Mouse (Mus musculus) midbrain, embryonic 15.5 days (tissue): Measurements from ENCODE around the gene 3100002H09Rik. TPM values are rescaled to one million over a fixed set of nuclear protein-coding genes. Genes with fewer than 3 reads are reported as not detected.

Source experiments
- ATAC-seq: fragments of 200-750 bp; cut with Nextera tagmentation; replicated peaks from 2 replicates; pipeline ENCODE4 v1.8.0; 2017; ENCODE audit warnings: moderate TSS enrichment
- H3K27ac ChIP-seq: fragments of 300-500 bp; sonication (generic); 2 replicates; pipeline ENCODE4 v1.5.1; 2015; ENCODE audit warnings: mild to moderate bottlenecking, inconsistent platforms
- H3K27me3 ChIP-seq: fragments of 300-500 bp; sonication (generic); replicated peaks from 2 replicates; pipeline ENCODE4 v1.6.1; 2015; ENCODE audit warnings: inconsistent platforms
- H3K36me3 ChIP-seq: fragments of 300-500 bp; sonication (generic); replicated peaks from 2 replicates; pipeline ENCODE4 v1.6.1; 2015; ENCODE audit warnings: inconsistent platforms
- H3K4me1 ChIP-seq: fragments of 300-500 bp; sonication (generic); 2 replicates; pipeline ENCODE4 v1.6.1; 2015; ENCODE audit warnings: inconsistent platforms
- H3K4me2 ChIP-seq: fragments of 300-500 bp; sonication (generic); 2 replicates; pipeline ENCODE4 v1.6.1; 2015; ENCODE audit warnings: inconsistent platforms, mild to moderate bottlenecking, moderate library complexity
- H3K4me3 ChIP-seq: fragments of 300-500 bp; sonication (generic); 2 replicates; pipeline ENCODE4 v1.5.1; 2015; ENCODE audit warnings: mild to moderate bottlenecking, inconsistent platforms
- H3K9ac ChIP-seq: fragments of 300-500 bp; sonication (generic); 2 replicates; pipeline ENCODE4 v1.6.1; 2015; ENCODE audit warnings: mild to moderate bottlenecking, inconsistent platforms
- H3K9me3 ChIP-seq: fragments of 300-500 bp; sonication (generic); 2 replicates; pipeline ENCODE4 v1.6.1; 2016; ENCODE audit warnings: inconsistent platforms
- WGBS: fragments of 180-500 bp; shearing (Covaris S2); methylation state at CpG from one replicate; pipeline ENCODE4 v1.1.7; 2015; ENCODE audit warnings: mixed read lengths; 5-methylcytosine and 5-hydroxymethylcytosine counted together
- polyA plus RNA-seq: library from polyadenylated mRNA; unstranded; fragments of >200 nt; fragmentation: Nextera tagmentation; extraction: Ambion mirVana; gene quantifications from 2 replicates; pipeline ENCODE4 v1.2.1, GENCODE M21; 2015

Gene 3100002H09Rik
- polyA plus RNA-seq, 1 experiment from 2014 or later = 0.98 TPM

DNA sequence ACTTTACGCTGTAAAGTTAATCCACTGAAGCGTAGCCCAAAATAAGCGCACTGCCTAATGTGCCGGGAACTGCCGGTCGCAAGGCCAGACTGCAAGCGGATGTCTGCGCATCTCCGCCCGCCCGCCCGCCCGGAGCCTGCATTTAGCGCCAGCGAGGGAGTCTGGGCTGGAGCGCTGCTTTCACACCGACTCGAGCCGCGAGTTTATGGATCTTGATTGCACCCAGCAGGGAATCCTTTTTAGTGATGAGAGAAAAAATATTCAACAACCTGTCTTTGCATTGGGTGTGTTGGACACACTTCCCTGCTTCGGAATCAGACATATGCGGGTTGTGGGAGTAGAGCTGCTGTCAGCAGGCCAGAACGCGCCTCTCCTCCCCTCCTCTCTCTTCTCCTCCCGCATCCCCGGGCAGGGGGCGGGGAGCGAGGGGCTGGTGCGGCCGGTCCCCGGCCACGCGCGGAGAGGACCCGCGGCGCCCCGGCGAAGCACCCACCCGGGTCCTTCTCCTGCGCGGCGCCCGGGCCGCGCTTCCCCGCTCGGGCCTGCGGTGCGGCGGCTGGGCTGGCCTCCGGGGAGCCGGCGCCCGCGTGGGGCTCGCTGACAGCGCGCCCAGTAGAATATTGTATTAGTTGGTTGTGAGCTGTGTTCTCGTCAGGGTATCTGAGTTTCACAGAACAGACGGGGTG is 35.2 kb downstream of the 3100002H09Rik start:
- ATAC-seq = peak; percentile 58; the same call in 1 of the 2 replicates
- no peak overlapping the region for H3K27ac ChIP-seq
- H3K27me3 ChIP-seq = peaks cover 35% of the 10 kb centered on the region
- H3K9ac ChIP-seq = peak overlapping the region; percentile 64
- H3K4me3 ChIP-seq = peak overlapping the region; percentile 49
- H3K4me2 ChIP-seq = peak overlapping the region; percentile 99
- WGBS = under 1% methylated on average over 58 of the region's 61 CpGs
- no peaks in the 10 kb centered on the region for H3K36me3 ChIP-seq
- no peaks in the 10 kb centered on the region for H3K9me3 ChIP-seq
- peaks cover 17% of the 10 kb centered on the region for H3K4me1 ChIP-seq

DNA sequence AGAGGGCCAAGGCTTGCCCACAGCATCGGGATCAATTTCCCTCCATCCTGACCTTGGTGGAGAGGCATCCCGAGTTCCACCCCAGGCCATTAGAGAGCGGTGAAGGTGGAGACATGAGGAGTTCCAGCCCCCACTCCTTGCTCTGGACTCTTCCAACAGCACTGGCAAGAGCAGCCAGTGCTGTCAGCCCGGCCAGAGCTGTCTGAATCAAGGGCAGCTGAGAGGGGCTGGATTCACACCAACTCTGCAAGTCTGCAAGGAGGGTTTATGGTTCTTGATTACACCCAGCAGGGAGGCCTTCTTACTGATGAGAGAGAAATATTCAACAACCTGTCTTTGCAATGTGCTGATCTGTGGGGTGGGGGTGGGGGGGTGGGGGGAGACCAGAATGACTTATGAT is 37.0 kb downstream of the 3100002H09Rik start:
- Histone ChIP-seq H3K27me3 (peaks cover 37% of the 10 kb centered on the region), H3K27ac (no peak overlapping the region), H3K4me1 (peaks cover 21% of the 10 kb centered on the region), H3K4me3 (no peak overlapping the region), H3K36me3 (no peaks in the 10 kb centered on the region), H3K9ac (no peak overlapping the region), H3K4me2 (no peak overlapping the region), H3K9me3 (no peaks in the 10 kb centered on the region)
- WGBS = 69% methylated on average over 4 of the region's 4 CpGs
- no peak for ATAC-seq

DNA sequence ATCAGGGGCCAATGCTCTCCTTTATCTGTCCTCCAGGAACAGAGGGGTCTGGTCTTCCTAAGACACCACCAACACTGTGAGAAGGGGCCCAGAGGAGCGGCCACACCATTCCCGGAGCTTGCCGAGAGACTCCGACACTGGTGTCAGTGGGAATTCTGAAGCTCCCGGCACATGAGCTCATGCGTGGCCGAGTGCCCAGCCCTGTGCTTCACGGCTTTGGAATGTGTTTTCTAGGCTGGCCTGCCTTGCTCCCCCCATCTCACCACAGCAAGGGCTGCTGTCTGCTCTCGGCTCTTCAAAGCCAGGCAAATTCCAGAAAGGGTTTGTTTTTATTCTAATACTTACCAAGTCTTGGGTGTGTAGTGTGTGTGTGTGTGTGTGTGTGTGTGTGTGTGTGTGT is 39.6 kb downstream of the 3100002H09Rik start:
- H3K27ac ChIP-seq = no peak overlapping the region
- 74% methylated on average over 9 of the region's 9 CpGs for WGBS
- ATAC-seq = no peak
- H3K9ac ChIP-seq = no peak overlapping the region
- peaks cover 21% of the 10 kb centered on the region for H3K27me3 ChIP-seq
- no peaks in the 10 kb centered on the region for H3K36me3 ChIP-seq
- H3K4me1 ChIP-seq = peaks cover 19% of the 10 kb centered on the region
- no peaks in the 10 kb centered on the region for H3K9me3 ChIP-seq
- H3K4me3 ChIP-seq = no peak overlapping the region
- H3K4me2 ChIP-seq = no peak overlapping the region

DNA sequence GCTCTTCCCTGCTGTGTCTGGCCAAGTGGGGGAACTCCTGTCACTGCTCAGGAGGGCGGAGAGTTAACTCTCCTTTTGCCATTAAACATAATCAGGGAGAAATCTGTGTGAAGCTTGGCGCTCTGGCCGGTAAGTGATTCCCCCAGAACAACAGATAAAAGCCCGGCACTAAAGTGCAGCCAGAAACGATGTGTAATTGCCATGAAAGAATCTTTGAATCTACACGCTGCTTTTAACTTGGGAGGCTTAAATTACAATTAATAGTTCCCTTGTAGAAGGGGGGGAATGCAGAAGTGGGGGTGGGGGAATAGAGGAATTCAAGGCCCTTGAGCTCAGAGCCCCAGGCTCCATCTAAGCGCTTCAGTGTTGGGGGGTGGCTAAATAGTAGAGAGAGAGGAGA is 40.9 kb downstream of the 3100002H09Rik start:
- Histone ChIP-seq H3K4me1 (peaks cover 6% of the 10 kb centered on the region), H3K4me3 (no peak overlapping the region), H3K9ac (no peak overlapping the region), H3K27me3 (peaks cover 17% of the 10 kb centered on the region), H3K27ac (no peak overlapping the region), H3K36me3 (no peaks in the 10 kb centered on the region), H3K4me2 (no peak overlapping the region), H3K9me3 (no peaks in the 10 kb centered on the region)
- WGBS = 29% methylated on average over 7 of the region's 7 CpGs
- ATAC-seq = no peak

DNA sequence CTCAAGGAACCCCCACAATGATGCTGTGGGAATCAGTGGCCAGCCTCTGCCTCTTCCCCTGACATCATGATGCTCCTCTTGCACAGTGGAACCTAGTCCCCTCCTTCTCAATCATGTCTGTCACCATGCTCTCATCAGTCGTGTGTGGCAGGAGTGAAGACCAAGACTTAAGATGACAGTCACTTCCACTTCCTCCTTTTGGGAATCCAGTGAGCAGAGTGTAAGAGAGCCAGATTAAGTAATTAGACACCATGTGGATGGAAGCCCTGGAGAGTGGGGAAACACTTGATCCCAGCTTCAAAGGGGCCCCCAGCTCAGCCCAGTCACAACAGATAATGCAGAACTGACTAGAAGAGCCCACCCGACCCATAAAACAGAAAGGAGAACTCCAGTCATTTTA is 47.2 kb downstream of the 3100002H09Rik start:
- no peaks in the 10 kb centered on the region for H3K36me3 ChIP-seq
- 28% methylated on average over 2 of the region's 2 CpGs for WGBS
- no peak overlapping the region for H3K9ac ChIP-seq
- no peak for ATAC-seq
- H3K4me2 ChIP-seq = no peak overlapping the region
- H3K27ac ChIP-seq = no peak overlapping the region
- no peak overlapping the region for H3K4me3 ChIP-seq
- peaks cover 18% of the 10 kb centered on the region; the same call in 1 of the 2 replicates for H3K4me1 ChIP-seq
- no peaks in the 10 kb centered on the region for H3K27me3 ChIP-seq
- H3K9me3 ChIP-seq = no peaks in the 10 kb centered on the region

DNA sequence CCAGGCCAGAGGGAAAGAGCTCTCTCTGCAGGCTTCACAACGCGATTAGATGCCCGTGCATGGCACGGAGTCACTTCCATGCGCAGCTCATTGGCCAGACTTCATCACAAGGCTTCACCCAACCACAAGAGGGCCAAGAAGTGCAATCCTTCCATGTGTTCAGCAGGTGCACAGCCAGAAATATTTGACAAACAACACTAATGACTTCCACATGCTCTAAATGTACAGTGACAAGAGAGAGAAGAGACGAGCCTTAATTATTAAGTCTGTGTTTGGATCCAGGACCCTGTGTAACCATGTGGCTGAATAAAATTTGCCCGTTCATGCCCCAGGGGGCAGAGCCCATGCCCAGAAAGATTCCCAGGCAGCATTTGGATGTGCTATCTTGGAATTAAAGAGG is 47.9 kb downstream of the 3100002H09Rik start:
- Histone ChIP-seq H3K36me3 (no peaks in the 10 kb centered on the region), H3K4me1 (peaks cover 18% of the 10 kb centered on the region; the same call in 1 of the 2 replicates), H3K27ac (no peak overlapping the region), H3K9ac (no peak overlapping the region), H3K4me3 (no peak overlapping the region), H3K9me3 (no peaks in the 10 kb centered on the region), H3K4me2 (no peak overlapping the region), H3K27me3 (no peaks in the 10 kb centered on the region)
- ATAC-seq = peak; percentile 71
- 42% methylated on average over 7 of the region's 7 CpGs for WGBS

Other genes starting within 250 kb of the 3100002H09Rik start
- 16.8 and 22.6 TPM in 2 replicates for gene Pou3f1, start 46.0 kb upstream of the 3100002H09Rik start, polyA plus RNA-seq
- gene Utp11, start 82.8 kb upstream of the 3100002H09Rik start, polyA plus RNA-seq = 36.8 and 41.8 TPM in 2 replicates
- gene Fhl3, start 89.9 kb upstream of the 3100002H09Rik start, polyA plus RNA-seq = 1.6 and 2.2 TPM in 2 replicates
- 110 and 112 TPM in 2 replicates for gene Sf3a3, start 104.0 kb upstream of the 3100002H09Rik start, polyA plus RNA-seq
- 22.4 and 29.1 TPM in 2 replicates for gene Inpp5b, start 131.0 kb upstream of the 3100002H09Rik start, polyA plus RNA-seq
- gene Mtf1, start 191.3 kb upstream of the 3100002H09Rik start, polyA plus RNA-seq = 13.7 and 16.0 TPM in 2 replicates
- gene Yrdc, start 239.9 kb upstream of the 3100002H09Rik start, polyA plus RNA-seq = 49.2 and 50.5 TPM in 2 replicates
- gene 1110065P20Rik, start 240.4 kb upstream of the 3100002H09Rik start, polyA plus RNA-seq = 94.8 and 95.8 TPM in 2 replicates